Mouse (Mus musculus): ENCODE measurements around the gene Mid1. TPM values are rescaled to one million over a fixed set of nuclear protein-coding genes. Genes with fewer than 3 reads are reported as not detected.
"Not testable (repeated sequence)": the region's sequence is repeated elsewhere in the genome, so short reads cannot be mapped to it uniquely, and the experiment has no call there.

Mid1 gene
- polyA plus RNA-seq, 1 experiment from 2014 or later, result 11.9 TPM

GRCm38 (mm10) chrX:170009801-170010221, 324.8 kb downstream of the Mid1 start:
- H3K4me1 ChIP-seq; H3K36me3 ChIP-seq; H3K4me2 ChIP-seq (replicated peaks); H3K27me3 ChIP-seq: not testable (repeated sequence)
- peak; percentile 98 for ATAC-seq (ENCODE audit: low FRiP score)
- Histone ChIP-seq H3K9ac (peak overlapping the region; percentile 74), H3K9me3 (replicated peaks) (peaks cover 38% of the 10 kb centered on the region), H3K27ac (peak overlapping the region; percentile 66), H3K4me3 (peak overlapping the region; percentile 48)
- 58% methylated on average over 25 of the region's 25 CpGs for WGBS

GRCm38 (mm10) chrX:170010581-170011528, 325.9 kb downstream of the Mid1 start:
- H3K4me1 ChIP-seq; H3K36me3 ChIP-seq; H3K9ac ChIP-seq; H3K4me2 ChIP-seq (replicated peaks); H3K27ac ChIP-seq; H3K27me3 ChIP-seq: not testable (repeated sequence)
- Histone ChIP-seq H3K4me3 (0 out of 2 replicates have a peak overlapping the region, but pooled peaks have one; percentile 0), H3K9me3 (replicated peaks) (peaks cover 38% of the 10 kb centered on the region)
- WGBS, result 84% methylated on average over 97 of the region's 97 CpGs
- ATAC-seq (ENCODE audit: low FRiP score), result peak; percentile 37

DNA sequence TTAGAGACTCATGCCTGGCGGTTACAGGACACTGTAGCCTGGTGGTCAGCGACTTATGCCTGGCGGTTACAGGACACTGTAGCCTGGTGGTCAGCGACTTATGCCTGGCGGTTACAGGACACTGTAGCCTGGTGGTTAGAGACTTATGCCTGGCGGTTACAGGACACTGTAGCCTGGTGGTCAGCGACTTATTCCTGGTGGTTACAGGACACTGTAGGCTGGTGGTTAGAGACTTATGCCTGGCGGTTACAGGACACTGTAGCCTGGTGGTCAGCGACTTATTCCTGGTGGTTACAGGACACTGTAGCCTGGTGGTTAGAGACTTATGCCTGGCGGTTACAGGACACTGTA, 326.5 kb downstream of the Mid1 start:
- not testable (repeated sequence) for H3K4me1 ChIP-seq; H3K27ac ChIP-seq; H3K4me3 ChIP-seq; ATAC-seq (ENCODE audit: low FRiP score); H3K4me2 ChIP-seq (replicated peaks); H3K9ac ChIP-seq; H3K27me3 ChIP-seq
- 81% methylated on average over 6 of the region's 10 CpGs for WGBS
- H3K36me3 ChIP-seq, result peaks cover 12% of the 10 kb centered on the region
- peaks cover 38% of the 10 kb centered on the region for H3K9me3 ChIP-seq (replicated peaks)

- H3K9me3 ChIP-seq (replicated peaks), result peaks cover 30% of the 10 kb centered on the region
- not testable (repeated sequence) for ATAC-seq (ENCODE audit: low FRiP score); H3K27ac ChIP-seq; H3K4me1 ChIP-seq; H3K4me3 ChIP-seq; H3K4me2 ChIP-seq (replicated peaks); H3K9ac ChIP-seq; H3K27me3 ChIP-seq
- H3K36me3 ChIP-seq, result peaks cover 19% of the 10 kb centered on the region
- 92% methylated on average over 4 of the region's 13 CpGs for WGBS
These were observed 328.4 kb downstream of the Mid1 start for GRCm38 (mm10) chrX:170013421-170013820.

GRCm38 (mm10) chrX:170014038-170014437, 329.0 kb downstream of the Mid1 start:
- Histone ChIP-seq H3K9me3 (replicated peaks) (peaks cover 32% of the 10 kb centered on the region), H3K36me3 (peaks cover 25% of the 10 kb centered on the region)
- H3K9ac ChIP-seq; H3K27me3 ChIP-seq; ATAC-seq (ENCODE audit: low FRiP score); H3K27ac ChIP-seq; H3K4me3 ChIP-seq; H3K4me1 ChIP-seq; H3K4me2 ChIP-seq (replicated peaks): not testable (repeated sequence)
- 81% methylated on average over 7 of the region's 13 CpGs for WGBS

- ATAC-seq (ENCODE audit: low FRiP score); H3K4me3 ChIP-seq; H3K27me3 ChIP-seq; H3K4me1 ChIP-seq; H3K27ac ChIP-seq; H3K9ac ChIP-seq; H3K4me2 ChIP-seq (replicated peaks): not testable (repeated sequence)
- Histone ChIP-seq H3K36me3 (peaks cover 33% of the 10 kb centered on the region), H3K9me3 (replicated peaks) (peaks cover 27% of the 10 kb centered on the region)
- 92% methylated on average over 10 of the region's 12 CpGs for WGBS
These were observed 330.9 kb downstream of the Mid1 start for GRCm38 (mm10) chrX:170015883-170016282.

DNA sequence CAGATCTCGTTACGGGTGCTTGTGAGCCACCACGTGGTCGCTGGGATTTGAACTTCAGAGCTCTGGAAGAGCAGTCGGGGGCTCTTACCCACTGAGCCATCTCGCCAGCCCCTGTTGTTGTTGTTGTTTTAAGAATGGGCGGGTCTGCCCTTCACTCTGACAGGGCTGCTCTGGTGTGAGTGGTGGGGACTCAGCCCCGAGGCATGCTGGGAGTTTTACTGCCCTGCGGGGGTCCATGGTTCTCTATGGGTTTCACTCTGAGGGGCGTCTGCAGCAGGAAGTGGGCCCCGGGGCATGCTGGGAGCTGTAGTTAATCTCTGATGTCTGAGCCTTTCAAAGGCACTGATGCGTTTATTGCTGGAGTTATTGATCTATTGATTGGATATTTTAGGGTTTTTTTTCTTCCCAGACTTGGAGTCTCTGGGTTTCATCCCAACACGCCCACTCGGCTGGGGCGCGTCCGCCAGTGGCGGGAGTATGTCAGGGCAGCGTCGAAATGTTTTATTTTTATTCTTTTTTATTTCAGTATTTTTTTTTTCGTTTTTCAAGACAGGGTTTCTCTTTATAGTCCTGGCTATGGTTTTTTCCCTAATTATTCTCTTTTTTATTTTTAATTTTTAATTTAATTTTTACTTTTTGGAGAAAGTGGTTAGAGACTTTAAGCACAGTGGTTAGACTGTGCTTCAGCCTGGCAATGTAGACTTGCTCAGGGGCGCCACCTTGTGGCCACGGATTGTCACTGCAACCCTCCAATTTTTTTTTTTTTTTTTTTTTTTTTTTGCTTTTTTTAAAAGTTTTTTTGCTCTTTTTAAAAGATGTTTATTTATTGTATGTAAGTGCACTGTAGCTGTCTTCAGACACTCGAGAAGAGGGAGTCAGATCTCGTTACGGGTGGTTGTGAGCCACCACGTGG, 332.6 kb downstream of the Mid1 start:
- not testable (repeated sequence) for H3K27ac ChIP-seq; H3K9ac ChIP-seq; H3K4me3 ChIP-seq; H3K4me2 ChIP-seq (replicated peaks); H3K27me3 ChIP-seq; H3K4me1 ChIP-seq
- ATAC-seq (ENCODE audit: low FRiP score), result peak; percentile 86
- WGBS, result 63% methylated on average over 27 of the region's 27 CpGs
- Histone ChIP-seq H3K9me3 (replicated peaks) (peaks cover 33% of the 10 kb centered on the region), H3K36me3 (peaks cover 36% of the 10 kb centered on the region)

- 85% methylated on average over 66 of the region's 66 CpGs for WGBS
- not testable (repeated sequence) for H3K27ac ChIP-seq
These were observed 333.7 kb downstream of the Mid1 start for GRCm38 (mm10) chrX:170018571-170019218.

GRCm38 (mm10) chrX:170019219-170019953, 334.4 kb downstream of the Mid1 start:
- not testable (repeated sequence) for H3K4me1 ChIP-seq; H3K4me3 ChIP-seq; H3K4me2 ChIP-seq (replicated peaks); H3K27me3 ChIP-seq; H3K9ac ChIP-seq
- peaks cover 33% of the 10 kb centered on the region for H3K9me3 ChIP-seq (replicated peaks)
- peaks cover 36% of the 10 kb centered on the region for H3K36me3 ChIP-seq
- peak; percentile 51 for ATAC-seq (ENCODE audit: low FRiP score)
- 0 out of 2 replicates have a peak overlapping the region, but pooled peaks have one; percentile 0 for H3K27ac ChIP-seq
- 86% methylated on average over 30 of the region's 30 CpGs for WGBS

More at GRCm38 (mm10) chrX:170018571-170019218, 333.7 kb downstream of the Mid1 start:
- not testable (repeated sequence) for H3K4me3 ChIP-seq; H3K27me3 ChIP-seq; H3K4me2 ChIP-seq (replicated peaks); H3K9ac ChIP-seq; H3K4me1 ChIP-seq
- Histone ChIP-seq H3K9me3 (replicated peaks) (peaks cover 33% of the 10 kb centered on the region), H3K36me3 (peaks cover 36% of the 10 kb centered on the region)
- ATAC-seq (ENCODE audit: low FRiP score), result peak; percentile 85

- 60% methylated on average over 14 of the region's 14 CpGs for WGBS
- not testable (repeated sequence) for ATAC-seq (ENCODE audit: low FRiP score); H3K4me2 ChIP-seq (replicated peaks); H3K27me3 ChIP-seq; H3K4me1 ChIP-seq; H3K4me3 ChIP-seq; H3K9ac ChIP-seq
- H3K36me3 ChIP-seq, result peaks cover 36% of the 10 kb centered on the region
- H3K9me3 ChIP-seq (replicated peaks), result peaks cover 33% of the 10 kb centered on the region
- H3K27ac ChIP-seq, result 0 out of 2 replicates have a peak overlapping the region, but pooled peaks have one; percentile 0
These were observed 335.1 kb downstream of the Mid1 start for GRCm38 (mm10) chrX:170019954-170020689.

- 56% methylated on average over 9 of the region's 9 CpGs for WGBS
- Histone ChIP-seq H3K9me3 (replicated peaks) (peaks cover 33% of the 10 kb centered on the region), H3K27ac (0 out of 2 replicates have a peak overlapping the region, but pooled peaks have one; percentile 0), H3K36me3 (peaks cover 36% of the 10 kb centered on the region)
- not testable (repeated sequence) for H3K9ac ChIP-seq; H3K27me3 ChIP-seq; H3K4me3 ChIP-seq; ATAC-seq (ENCODE audit: low FRiP score); H3K4me1 ChIP-seq; H3K4me2 ChIP-seq (replicated peaks)
These were observed 335.7 kb downstream of the Mid1 start for GRCm38 (mm10) chrX:170020690-170021050.

Measured in hindbrain, embryonic 12.5 days (tissue).